Mouse (Mus musculus) hindbrain, embryonic 11.5 days (tissue): ENCODE results near the gene Gm44965. TPM values are rescaled to one million over a fixed set of nuclear protein-coding genes. Genes with fewer than 3 reads are reported as not detected.

Source experiments
- ATAC-seq: fragments of 200-750 bp; cut with Nextera tagmentation; 2 replicates; pipeline ENCODE4 v1.8.0; 2017; ENCODE audit warnings: mild to moderate bottlenecking, moderate TSS enrichment, moderate library complexity; ENCODE audit not compliant: low FRiP score
- DNase-seq: peaks from one replicate; pipeline ENCODE4 v3.0.0-alpha.2; 2015; ENCODE audit warnings: low spot score
- H3K27ac ChIP-seq: fragments of 300-500 bp; sonication (generic); 2 replicates; pipeline ENCODE4 v1.5.1; 2014; ENCODE audit warnings: mild to moderate bottlenecking, low read depth, low read length
- H3K27me3 ChIP-seq: fragments of 300-500 bp; sonication (generic); 2 replicates; pipeline ENCODE4 v1.6.1; 2014; ENCODE audit warnings: mild to moderate bottlenecking, low read length, moderate library complexity, mixed read lengths; ENCODE audit not compliant: control insufficient read depth, insufficient read depth
- H3K36me3 ChIP-seq: fragments of 300-500 bp; sonication (generic); 2 replicates; pipeline ENCODE4 v1.6.1; 2014; ENCODE audit warnings: mild to moderate bottlenecking, low read length, moderate library complexity, mixed read lengths; ENCODE audit not compliant: control insufficient read depth, insufficient read depth
- H3K4me1 ChIP-seq: fragments of 300-500 bp; sonication (generic); replicated peaks from 2 replicates; pipeline ENCODE4 v1.6.1; 2014; ENCODE audit warnings: low read length, mixed read lengths; ENCODE audit not compliant: control insufficient read depth, insufficient read depth
- H3K4me2 ChIP-seq: fragments of 300-500 bp; sonication (generic); replicated peaks from 2 replicates; pipeline ENCODE4 v1.6.1; 2014; ENCODE audit warnings: mild to moderate bottlenecking, low read depth, low read length
- H3K4me3 ChIP-seq: fragments of 300-500 bp; sonication (generic); 2 replicates; pipeline ENCODE4 v1.5.1; 2014; ENCODE audit warnings: low read depth, low read length
- H3K9ac ChIP-seq: fragments of 300-500 bp; sonication (generic); 2 replicates; pipeline ENCODE4 v1.6.1; 2014; ENCODE audit warnings: low read depth, low read length
- H3K9me3 ChIP-seq: fragments of 300-500 bp; sonication (generic); 2 replicates; pipeline ENCODE4 v1.6.1; 2016; ENCODE audit warnings: low read length; ENCODE audit not compliant: control insufficient read depth
- WGBS: fragments of 180-500 bp; shearing (Covaris S2); extraction: QIAGEN DNeasy Blood & Tissue Kit; methylation state at CpG from one replicate; pipeline ENCODE4 v1.1.7; 2014; 5-methylcytosine and 5-hydroxymethylcytosine counted together
- polyA plus RNA-seq: library from polyadenylated mRNA; unstranded; fragments of >200 nt; fragmentation: Nextera tagmentation; extraction: Ambion mirVana; gene quantifications from 2 replicates; pipeline ENCODE4 v1.2.1, GENCODE M21; 2014

The Gm44965 gene
- not detected in 2 replicates for polyA plus RNA-seq

DNA sequence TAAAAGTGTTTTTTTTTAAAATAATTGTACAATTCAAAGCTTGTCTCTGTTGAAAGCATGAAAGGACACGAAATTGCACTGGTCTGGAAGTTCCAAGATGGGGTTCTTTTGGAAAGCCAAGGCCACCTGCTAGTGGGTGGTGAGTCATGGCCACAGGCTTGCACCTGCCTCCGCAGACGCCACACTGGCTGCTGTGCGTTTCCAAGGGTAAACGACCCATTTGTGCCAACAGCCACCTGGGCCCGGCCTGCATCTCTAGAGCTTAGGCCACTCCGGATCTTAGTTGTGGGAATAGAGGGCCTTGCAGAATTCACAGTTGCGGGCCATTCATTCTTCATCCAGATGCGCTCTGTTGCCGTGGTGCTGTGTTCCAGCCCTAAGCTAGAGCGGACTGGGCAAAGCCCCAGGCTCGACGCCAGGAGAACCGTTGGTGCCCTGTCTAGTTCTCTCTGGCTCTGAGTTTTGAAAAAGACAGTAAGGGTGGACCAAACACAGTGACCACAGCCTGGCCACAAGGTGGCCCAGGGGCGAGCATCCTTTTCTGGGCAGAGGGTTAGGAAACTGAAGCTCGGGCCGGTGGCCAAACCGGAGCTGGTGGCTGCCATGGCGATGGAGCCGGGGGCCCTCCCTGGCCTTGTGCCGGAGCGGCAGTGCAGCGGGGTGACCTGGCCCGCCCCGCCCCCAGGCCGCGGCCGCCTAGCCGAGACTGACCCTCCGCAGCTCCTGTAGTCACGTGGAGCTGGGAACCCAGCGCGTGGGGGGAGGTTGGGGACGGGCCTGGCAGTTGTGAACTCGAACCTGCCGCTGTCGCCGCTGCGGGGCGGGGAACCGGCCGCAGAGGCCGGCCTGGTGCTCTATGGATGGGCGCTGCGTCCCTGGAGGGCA is at the start of gene Gm44965, which contains the start of gene Repin1:
Gm44965 (plus strand) TSS at position 784 of the 885 bp plus-strand sequence.
Repin1 (plus strand) TSS at position 726 of the 885 bp plus-strand sequence.
- WGBS, result 8% methylated on average over 37 of the region's 45 CpGs
- Histone ChIP-seq H3K4me1 (0 out of 2 replicates have a peak, but pooled peaks cover 5% of the 10 kb centered on the region), H3K9me3 (no peaks in the 10 kb centered on the region), H3K27ac (peak within 1 kb of the TSS; percentile 85), H3K4me2 (peak within 1 kb of the TSS; percentile 63), H3K4me3 (peak within 1 kb of the TSS; percentile 86), H3K36me3 (peaks cover 18% of the 10 kb centered on the region), H3K27me3 (no peaks in the 10 kb centered on the region), H3K9ac (peak within 1 kb of the TSS; percentile 87)
- peak; percentile 92 for DNase-seq
- peak; percentile 96 for ATAC-seq

- no peaks in the 10 kb centered on the region for H3K27me3 ChIP-seq
- no peak overlapping the region for H3K27ac ChIP-seq
- no peak overlapping the region for H3K9ac ChIP-seq
- no peak for DNase-seq
- no peaks in the 10 kb centered on the region for H3K36me3 ChIP-seq
- no peak overlapping the region for H3K4me2 ChIP-seq
- WGBS, result 78% methylated on average over 5 of the region's 5 CpGs
- H3K4me1 ChIP-seq, result no peaks in the 10 kb centered on the region
- H3K4me3 ChIP-seq, result no peak overlapping the region
- no peaks in the 10 kb centered on the region for H3K9me3 ChIP-seq
- ATAC-seq, result no peak
These were observed 48.5 kb upstream of the Gm44965 start for GRCm38 (mm10) chr6:48545251-48545650.

DNA sequence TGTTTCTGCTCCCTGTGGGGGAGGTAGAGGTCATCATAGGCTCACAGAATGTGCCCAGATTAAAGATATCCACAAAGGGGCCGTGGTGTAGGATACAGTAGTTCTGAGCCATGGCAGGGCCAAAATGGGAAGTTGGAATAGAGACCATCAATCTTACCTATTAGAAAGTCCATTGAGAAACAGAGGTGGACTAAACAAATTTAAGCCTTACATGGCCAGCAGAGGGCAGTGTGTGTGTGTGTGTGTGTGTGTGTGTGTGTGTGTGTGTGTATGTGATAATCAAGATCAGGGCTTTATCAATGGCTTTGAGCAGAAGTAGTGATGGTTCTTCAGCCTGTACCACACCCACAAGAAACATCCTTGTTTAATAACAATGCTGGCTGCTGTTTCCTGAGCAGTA is 47.5 kb upstream of the Gm44965 start:
- Histone ChIP-seq H3K9me3 (no peaks in the 10 kb centered on the region), H3K9ac (no peak overlapping the region), H3K27ac (no peak overlapping the region), H3K36me3 (no peaks in the 10 kb centered on the region), H3K27me3 (no peaks in the 10 kb centered on the region), H3K4me1 (no peaks in the 10 kb centered on the region), H3K4me2 (no peak overlapping the region), H3K4me3 (no peak overlapping the region)
- WGBS, result 43% methylated on average over 1 of the region's 1 CpGs
- DNase-seq (peak; percentile 62), ATAC-seq (no peak)

DNA sequence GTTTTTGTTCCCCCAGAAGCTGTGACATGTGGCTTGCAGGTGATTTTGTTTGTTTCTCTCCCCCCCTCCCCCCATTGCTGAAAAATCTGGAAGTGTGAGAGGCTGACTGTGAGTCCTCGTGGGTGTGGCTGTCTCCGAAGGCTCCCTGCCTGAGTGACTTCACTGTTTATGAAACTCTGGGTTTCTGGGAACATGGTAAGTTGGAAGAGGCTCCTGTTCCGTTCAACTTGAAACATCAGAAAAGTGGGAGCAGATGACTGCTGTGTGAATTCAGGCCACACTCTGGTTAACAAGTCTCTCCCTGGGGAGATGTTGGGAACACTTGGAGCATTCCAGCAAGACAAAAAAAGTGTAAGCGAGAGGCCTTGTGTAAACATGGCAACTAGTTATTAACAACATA is 46.9 kb upstream of the Gm44965 start:
- H3K4me2 ChIP-seq, result no peak overlapping the region
- no peaks in the 10 kb centered on the region for H3K4me1 ChIP-seq
- DNase-seq (no peak), ATAC-seq (no peak)
- WGBS, result 53% methylated on average over 4 of the region's 4 CpGs
- H3K9me3 ChIP-seq, result no peaks in the 10 kb centered on the region
- no peak overlapping the region for H3K27ac ChIP-seq
- H3K4me3 ChIP-seq, result no peak overlapping the region
- H3K36me3 ChIP-seq, result no peaks in the 10 kb centered on the region
- no peaks in the 10 kb centered on the region for H3K27me3 ChIP-seq
- no peak overlapping the region for H3K9ac ChIP-seq

DNA sequence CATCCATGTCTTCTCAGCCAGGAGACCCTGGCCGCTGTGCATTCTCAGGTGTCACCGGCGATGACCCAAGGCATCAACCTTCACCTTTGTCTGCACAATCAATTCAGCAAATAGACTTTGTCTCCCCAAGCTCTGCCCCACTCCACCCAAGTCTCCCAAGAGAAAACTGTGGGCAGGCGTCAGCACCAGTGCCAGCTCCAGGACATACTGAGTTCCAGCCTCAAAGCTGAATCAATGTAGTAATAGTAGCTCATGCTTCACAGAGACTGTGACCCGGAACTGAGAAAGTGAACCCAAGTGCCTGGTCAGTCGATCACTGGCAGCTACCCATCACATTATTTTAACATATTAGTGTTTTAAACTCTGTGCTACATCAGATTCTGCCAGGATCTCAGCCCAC is 45.4 kb upstream of the Gm44965 start:
- Histone ChIP-seq H3K27ac (no peak overlapping the region), H3K4me1 (no peaks in the 10 kb centered on the region), H3K36me3 (no peaks in the 10 kb centered on the region), H3K9me3 (no peaks in the 10 kb centered on the region), H3K9ac (no peak overlapping the region), H3K4me3 (no peak overlapping the region), H3K27me3 (no peaks in the 10 kb centered on the region), H3K4me2 (no peak overlapping the region)
- ATAC-seq (no peak), DNase-seq (no peak)
- 89% methylated on average over 6 of the region's 6 CpGs for WGBS

- Histone ChIP-seq H3K27me3 (no peaks in the 10 kb centered on the region), H3K4me2 (no peak overlapping the region), H3K27ac (no peak overlapping the region), H3K9me3 (no peaks in the 10 kb centered on the region), H3K4me3 (no peak overlapping the region), H3K4me1 (peaks cover 3% of the 10 kb centered on the region; the same call in 1 of the 2 replicates), H3K36me3 (no peaks in the 10 kb centered on the region; the same call in 1 of the 2 replicates), H3K9ac (no peak overlapping the region)
- 65% methylated on average over 4 of the region's 4 CpGs for WGBS
- ATAC-seq, result no peak
- DNase-seq, result no peak
These were observed 40.8 kb upstream of the Gm44965 start for GRCm38 (mm10) chr6:48552918-48553317.

- ATAC-seq (0 out of 2 replicates have a peak, but pooled peaks have one; percentile 11), DNase-seq (peak; percentile 34)
- Histone ChIP-seq H3K4me3 (peak overlapping the region; percentile 55), H3K4me1 (peaks cover 3% of the 10 kb centered on the region; the same call in 1 of the 2 replicates), H3K9me3 (no peaks in the 10 kb centered on the region), H3K27me3 (no peaks in the 10 kb centered on the region), H3K4me2 (peak overlapping the region; percentile 75), H3K27ac (peak overlapping the region; percentile 95), H3K9ac (peak overlapping the region; percentile 85), H3K36me3 (peaks cover 2% of the 10 kb centered on the region; the same call in 1 of the 2 replicates)
- WGBS, result 80% methylated on average over 4 of the region's 4 CpGs
These were observed 39.9 kb upstream of the Gm44965 start for GRCm38 (mm10) chr6:48553819-48554218.

DNA sequence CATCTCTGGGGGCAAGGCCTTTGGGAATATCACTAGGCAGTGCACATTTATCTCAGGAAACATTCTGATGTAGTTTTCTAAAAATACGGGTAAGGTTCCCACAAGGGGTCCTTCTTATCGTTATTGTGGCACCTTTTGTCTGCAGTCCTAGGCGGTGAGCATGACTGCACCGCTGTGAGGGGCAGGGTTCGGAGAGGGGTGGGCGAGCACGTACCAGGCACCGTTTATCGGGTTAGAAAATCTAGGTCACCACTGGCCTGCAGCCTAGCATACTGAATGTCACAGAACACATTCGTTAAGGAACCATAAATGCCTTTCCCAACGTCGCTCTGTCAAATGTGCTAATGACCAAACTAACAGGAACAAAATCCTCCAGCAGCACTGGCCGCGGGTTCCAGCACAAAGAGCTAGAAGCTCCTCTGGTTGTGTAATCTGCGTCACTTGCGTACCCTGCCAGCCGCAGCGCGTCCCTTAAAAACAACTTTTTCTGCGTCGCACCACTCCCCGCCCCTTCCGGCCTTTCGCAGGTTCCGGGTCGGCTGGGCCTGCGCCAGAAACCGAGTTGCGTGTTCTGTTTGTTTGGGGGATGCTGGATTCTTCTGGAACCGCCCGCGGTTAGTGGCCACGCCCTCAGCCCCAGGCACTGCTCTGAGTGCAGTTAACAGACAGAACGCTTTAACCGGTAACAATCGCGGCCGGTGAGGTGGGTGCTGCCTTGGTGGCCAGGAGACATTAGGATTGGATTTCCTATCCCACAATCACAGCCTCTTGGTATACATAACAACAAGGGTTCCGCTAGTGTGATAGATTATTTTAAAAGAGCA is 39.2 kb upstream of the Gm44965 start, which contains the start of gene Lrrc61:
Lrrc61 (plus strand) TSS at position 517 of the 824 bp plus-strand sequence.
- peak; percentile 93 for ATAC-seq
- H3K9ac ChIP-seq, result peak within 1 kb of the TSS; percentile 85
- no peaks in the 10 kb centered on the region for H3K9me3 ChIP-seq
- H3K27me3 ChIP-seq, result no peaks in the 10 kb centered on the region
- H3K36me3 ChIP-seq, result peaks cover 2% of the 10 kb centered on the region; the same call in 1 of the 2 replicates
- peak within 1 kb of the TSS; percentile 95 for H3K27ac ChIP-seq
- WGBS, result 1% methylated on average over 39 of the region's 39 CpGs
- peak; percentile 93 for DNase-seq
- peak within 1 kb of the TSS; percentile 75 for H3K4me2 ChIP-seq
- H3K4me1 ChIP-seq, result peaks cover 3% of the 10 kb centered on the region; the same call in 1 of the 2 replicates
- peak within 1 kb of the TSS; percentile 55 for H3K4me3 ChIP-seq
